Mouse (Mus musculus) kidney, adult 2 months (tissue): ENCODE measurements around the gene B4galnt3.

Experiments used
- CTCF ChIP-seq: fragments of 200-500 bp; conservative IDR thresholded peaks from 2 replicates; pipeline ENCODE4 v1.5.1; 2011; ENCODE audit warnings: low read depth, mild to moderate bottlenecking, control low read depth, low read length, moderate library complexity, mixed read lengths; ENCODE audit not compliant: insufficient read depth, insufficient read length
- POLR2A ChIP-seq: fragments of 200-500 bp; IDR thresholded peaks from one replicate; pipeline ENCODE4 v1.6.1; 2011; ENCODE audit warnings: low read depth, low read length, control low read depth

GRCm38 (mm10) chr6:120187587-120188176 lies 106.7 kb downstream of the B4galnt3 start:
- TF ChIP-seq CTCF (no peak), POLR2A (no peak)
